Mouse (Mus musculus): ENCODE results near the gene Olfr1281. TPM values are rescaled to one million over a fixed set of nuclear protein-coding genes. Genes with fewer than 3 reads are reported as not detected.

The Olfr1281 gene
- polyA plus RNA-seq, 1 experiment from 2014 or later, result not detected

Other genes with a start within 250 kb of the Olfr1281 start
- gene Gm13941, start 220.5 kb upstream of the Olfr1281 start, polyA plus RNA-seq (2014; fragmentation: Nextera tagmentation; extraction: Ambion mirVana), result not detected in 2 replicates
- not detected in 2 replicates for gene Gm15130, start 173.6 kb upstream of the Olfr1281 start, polyA plus RNA-seq (2014; fragmentation: Nextera tagmentation; extraction: Ambion mirVana)
- not detected in 2 replicates for gene 4930430A15Rik, start 96.9 kb upstream of the Olfr1281 start, polyA plus RNA-seq (2014; fragmentation: Nextera tagmentation; extraction: Ambion mirVana)
- not detected in 2 replicates for gene Olfr1275, start 91.2 kb upstream of the Olfr1281 start, polyA plus RNA-seq (2014; fragmentation: Nextera tagmentation; extraction: Ambion mirVana)
- not detected in 2 replicates for gene Olfr1276, start 72.0 kb upstream of the Olfr1281 start, polyA plus RNA-seq (2014; fragmentation: Nextera tagmentation; extraction: Ambion mirVana)
- gene Olfr1277, start 52.4 kb upstream of the Olfr1281 start, polyA plus RNA-seq (2014; fragmentation: Nextera tagmentation; extraction: Ambion mirVana), result not detected in 2 replicates
- not detected in 2 replicates for gene Olfr1278, start 36.4 kb upstream of the Olfr1281 start, polyA plus RNA-seq (2014; fragmentation: Nextera tagmentation; extraction: Ambion mirVana)
- gene Olfr1279, start 25.9 kb upstream of the Olfr1281 start, polyA plus RNA-seq (2014; fragmentation: Nextera tagmentation; extraction: Ambion mirVana), result not detected in 2 replicates
- not detected in 2 replicates for gene Olfr1280, start 12.5 kb upstream of the Olfr1281 start, polyA plus RNA-seq (2014; fragmentation: Nextera tagmentation; extraction: Ambion mirVana)
- gene Olfr1282, start 9.6 kb downstream of the Olfr1281 start, polyA plus RNA-seq (2014; fragmentation: Nextera tagmentation; extraction: Ambion mirVana), result not detected in 2 replicates
- not detected in 2 replicates for gene Olfr1283, start 40.3 kb downstream of the Olfr1281 start, polyA plus RNA-seq (2014; fragmentation: Nextera tagmentation; extraction: Ambion mirVana)
- gene Olfr1284, start 49.0 kb downstream of the Olfr1281 start, polyA plus RNA-seq (2014; fragmentation: Nextera tagmentation; extraction: Ambion mirVana), result not detected in 2 replicates
- gene Olfr1286, start 96.6 kb downstream of the Olfr1281 start, polyA plus RNA-seq (2014; fragmentation: Nextera tagmentation; extraction: Ambion mirVana), result not detected in 2 replicates
- not detected in 2 replicates for gene Olfr1287, start 122.6 kb downstream of the Olfr1281 start, polyA plus RNA-seq (2014; fragmentation: Nextera tagmentation; extraction: Ambion mirVana)
- gene Olfr1288, start 147.6 kb downstream of the Olfr1281 start, polyA plus RNA-seq (2014; fragmentation: Nextera tagmentation; extraction: Ambion mirVana), result not detected in 2 replicates
- not detected in 2 replicates for gene Olfr1289, start 154.3 kb downstream of the Olfr1281 start, polyA plus RNA-seq (2014; fragmentation: Nextera tagmentation; extraction: Ambion mirVana)
- not detected in 2 replicates for gene Olfr1290, start 167.3 kb downstream of the Olfr1281 start, polyA plus RNA-seq (2014; fragmentation: Nextera tagmentation; extraction: Ambion mirVana)
- not detected in 2 replicates for gene Olfr1291-ps1, start 170.7 kb downstream of the Olfr1281 start, polyA plus RNA-seq (2014; fragmentation: Nextera tagmentation; extraction: Ambion mirVana)
- gene Olfr1293-ps, start 198.7 kb downstream of the Olfr1281 start, polyA plus RNA-seq (2014; fragmentation: Nextera tagmentation; extraction: Ambion mirVana), result not detected in 2 replicates
- gene Olfr1294, start 213.8 kb downstream of the Olfr1281 start, polyA plus RNA-seq (2014; fragmentation: Nextera tagmentation; extraction: Ambion mirVana), result not detected in 2 replicates
- not detected in 2 replicates for gene Olfr1295, start 243.2 kb downstream of the Olfr1281 start, polyA plus RNA-seq (2014; fragmentation: Nextera tagmentation; extraction: Ambion mirVana)

All from liver, embryonic 11.5 days (tissue).